Mouse (Mus musculus) testis, adult 2 months (tissue): ENCODE results near the gene Fbxl4.
"Not testable (repeated sequence)": the region's sequence is repeated elsewhere in the genome, so short reads cannot be mapped to it uniquely, and the experiment has no call there.

Source experiments
- CTCF ChIP-seq: fragments of 200-500 bp; IDR thresholded peaks from 2 replicates; pipeline ENCODE4 v1.5.1; 2012; ENCODE audit warnings: low read depth, mild to moderate bottlenecking, inconsistent platforms, low read length, moderate library complexity; ENCODE audit not compliant: control insufficient read depth, insufficient read depth, insufficient replicate concordance
- POLR2A ChIP-seq: fragments of 200-500 bp; IDR thresholded peaks from 2 replicates; pipeline ENCODE4 v1.6.1; 2012; ENCODE audit warnings: low read depth, mild to moderate bottlenecking, inconsistent platforms, low read length, moderate library complexity; ENCODE audit not compliant: control insufficient read depth

GRCm38 (mm10) chr4:22349086-22349485 lies 8.3 kb upstream of the Fbxl4 start:
- TF ChIP-seq CTCF, POLR2A: not testable (repeated sequence)
